Mouse (Mus musculus) heart, embryonic 12.5 days (tissue): ENCODE data around the gene Lhb. TPM values are rescaled to one million over a fixed set of nuclear protein-coding genes. Genes with fewer than 3 reads are reported as not detected.
"Not testable (repeated sequence)": the region's sequence is repeated elsewhere in the genome, so short reads cannot be mapped to it uniquely, and the experiment has no call there.

Experiments
- ATAC-seq: fragments of 200-750 bp; cut with Nextera tagmentation; 2 replicates; pipeline ENCODE4 v1.8.0; 2017; ENCODE audit warnings: moderate TSS enrichment, moderate library complexity; ENCODE audit not compliant: insufficient number of reproducible peaks, low FRiP score
- H3K27ac ChIP-seq: fragments of 300-500 bp; sonication (generic); 2 replicates; pipeline ENCODE4 v1.5.1; 2016; ENCODE audit warnings: mild to moderate bottlenecking, moderate library complexity; ENCODE audit not compliant: poor library complexity, severe bottlenecking
- H3K27me3 ChIP-seq: fragments of 300-500 bp; sonication (generic); replicated peaks from 2 replicates; pipeline ENCODE4 v1.6.1; 2016; ENCODE audit warnings: mild to moderate bottlenecking, moderate library complexity
- H3K36me3 ChIP-seq: fragments of 300-500 bp; sonication (generic); 2 replicates; pipeline ENCODE4 v1.6.1; 2016; ENCODE audit warnings: mild to moderate bottlenecking, moderate library complexity
- H3K4me1 ChIP-seq: fragments of 300-500 bp; sonication (generic); replicated peaks from 2 replicates; pipeline ENCODE4 v1.6.1; 2016; ENCODE audit warnings: mild to moderate bottlenecking
- H3K4me2 ChIP-seq: fragments of 300-500 bp; sonication (generic); 2 replicates; pipeline ENCODE4 v1.6.1; 2016; ENCODE audit warnings: mild to moderate bottlenecking, moderate library complexity
- H3K4me3 ChIP-seq: fragments of 300-500 bp; sonication (generic); 2 replicates; pipeline ENCODE4 v1.5.1; 2016; ENCODE audit warnings: mild to moderate bottlenecking
- H3K9ac ChIP-seq: fragments of 300-500 bp; sonication (generic); 2 replicates; pipeline ENCODE4 v1.6.1; 2016; ENCODE audit warnings: mild to moderate bottlenecking, moderate library complexity
- H3K9me3 ChIP-seq: fragments of 300-500 bp; sonication (generic); replicated peaks from 2 replicates; pipeline ENCODE4 v1.6.1; 2016; ENCODE audit warnings: mild to moderate bottlenecking, moderate library complexity
- WGBS: fragments of 180-500 bp; shearing (Covaris S2); methylation state at CpG from one replicate; pipeline ENCODE4 v1.1.7; 2016; 5-methylcytosine and 5-hydroxymethylcytosine counted together
- polyA plus RNA-seq: library from polyadenylated mRNA; unstranded; fragments of >200 nt; fragmentation: Nextera tagmentation; extraction: Ambion mirVana; gene quantifications from 2 replicates; pipeline ENCODE4 v1.2.1, GENCODE M21; 2016

Gene Lhb
- polyA plus RNA-seq = not detected in 2 replicates

GRCm38 (mm10) chr7:45420615-45420919 lies at the start of gene Lhb:
TSS of gene Lhb (plus strand) at chr7:45420820.
- H3K4me2 ChIP-seq = peak within 1 kb of the TSS; percentile 6; the same call in 1 of the 2 replicates
- no peak for ATAC-seq
- no peak within 1 kb of the TSS for H3K9ac ChIP-seq
- no peak within 1 kb of the TSS for H3K27ac ChIP-seq
- H3K27me3 ChIP-seq = peaks cover 61% of the 10 kb centered on the region
- no peaks in the 10 kb centered on the region for H3K9me3 ChIP-seq
- H3K4me3 ChIP-seq = no peak within 1 kb of the TSS
- H3K4me1 ChIP-seq = peaks cover 14% of the 10 kb centered on the region
- peaks cover 50% of the 10 kb centered on the region for H3K36me3 ChIP-seq
- WGBS = 49% methylated on average over 6 of the region's 6 CpGs

GRCm38 (mm10) chr7:45372371-45372770 lies 48.2 kb upstream of the Lhb start:
- no peak overlapping the region for H3K4me2 ChIP-seq

DNA sequence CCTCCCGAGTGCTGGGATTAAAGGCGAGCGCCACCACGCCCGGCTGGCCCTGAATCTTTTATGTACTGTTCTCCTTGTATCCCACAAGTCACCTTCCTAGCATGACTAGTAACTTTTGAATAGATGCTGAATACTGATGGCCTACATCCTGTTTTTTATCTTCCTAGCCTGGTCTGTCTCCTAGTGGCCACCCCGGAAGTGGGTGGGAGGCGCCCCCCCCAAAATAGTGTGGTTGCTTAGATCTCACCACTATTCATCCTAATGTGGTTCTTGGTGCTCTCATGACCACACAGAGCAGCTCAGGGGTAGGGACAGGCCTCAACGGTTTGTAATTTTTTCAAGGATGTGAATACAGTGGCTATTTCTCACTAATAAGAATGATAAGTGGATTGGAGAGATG lies 46.0 kb upstream of the Lhb start:
- Histone ChIP-seq H3K4me2 (no peak overlapping the region), H3K27me3 (peaks cover 4% of the 10 kb centered on the region), H3K4me3 (no peak overlapping the region), H3K9me3 (no peaks in the 10 kb centered on the region), H3K36me3 (peaks cover 68% of the 10 kb centered on the region), H3K9ac (no peak overlapping the region), H3K4me1 (peaks cover 16% of the 10 kb centered on the region), H3K27ac (no peak overlapping the region)
- ATAC-seq = no peak
- WGBS = 92% methylated on average over 8 of the region's 8 CpGs

More at GRCm38 (mm10) chr7:45372371-45372770, 48.2 kb upstream of the Lhb start:
- Histone ChIP-seq H3K27me3 (peaks cover 22% of the 10 kb centered on the region), H3K4me1 (peaks cover 23% of the 10 kb centered on the region), H3K9ac (no peak overlapping the region), H3K36me3 (peaks cover 45% of the 10 kb centered on the region), H3K27ac (no peak overlapping the region), H3K4me3 (no peak overlapping the region), H3K9me3 (no peaks in the 10 kb centered on the region)
- ATAC-seq = no peak
- 70% methylated on average over 5 of the region's 5 CpGs for WGBS

DNA sequence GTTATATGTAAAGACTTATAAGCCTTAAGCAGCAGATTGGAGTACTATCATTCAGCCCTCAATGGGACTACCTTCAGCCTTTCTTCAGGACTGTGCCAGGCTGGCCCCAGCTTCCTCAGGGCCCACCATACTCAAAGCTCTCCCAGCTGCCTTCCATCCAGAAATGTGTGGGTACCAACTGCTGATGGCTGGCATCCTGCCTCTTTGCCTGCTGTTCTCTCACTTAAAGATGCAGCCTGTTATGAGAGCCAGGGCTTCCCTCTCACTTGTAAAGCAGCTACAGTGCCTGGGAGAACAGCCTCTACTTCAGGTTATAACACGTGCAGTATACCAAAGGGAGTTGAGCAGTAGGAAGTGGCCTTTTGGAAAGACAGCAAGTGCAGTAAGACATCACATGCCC lies 44.6 kb upstream of the Lhb start:
- Histone ChIP-seq H3K4me1 (peaks cover 6% of the 10 kb centered on the region), H3K27ac (no peak overlapping the region), H3K36me3 (peaks cover 82% of the 10 kb centered on the region), H3K9ac (no peak overlapping the region), H3K4me3 (no peak overlapping the region), H3K4me2 (no peak overlapping the region), H3K27me3 (no peaks in the 10 kb centered on the region), H3K9me3 (no peaks in the 10 kb centered on the region)
- no peak for ATAC-seq
- WGBS = 82% methylated on average over 1 of the region's 1 CpGs

GRCm38 (mm10) chr7:45386077-45386476 lies 34.5 kb upstream of the Lhb start:
- no peaks in the 10 kb centered on the region for H3K27me3 ChIP-seq
- ATAC-seq = no peak
- H3K4me3 ChIP-seq = no peak overlapping the region
- H3K36me3 ChIP-seq = peaks cover 96% of the 10 kb centered on the region
- WGBS = 92% methylated on average over 3 of the region's 3 CpGs
- no peak overlapping the region for H3K9ac ChIP-seq
- no peaks in the 10 kb centered on the region for H3K4me1 ChIP-seq
- H3K27ac ChIP-seq = no peak overlapping the region
- no peak overlapping the region for H3K4me2 ChIP-seq
- H3K9me3 ChIP-seq = no peaks in the 10 kb centered on the region

DNA sequence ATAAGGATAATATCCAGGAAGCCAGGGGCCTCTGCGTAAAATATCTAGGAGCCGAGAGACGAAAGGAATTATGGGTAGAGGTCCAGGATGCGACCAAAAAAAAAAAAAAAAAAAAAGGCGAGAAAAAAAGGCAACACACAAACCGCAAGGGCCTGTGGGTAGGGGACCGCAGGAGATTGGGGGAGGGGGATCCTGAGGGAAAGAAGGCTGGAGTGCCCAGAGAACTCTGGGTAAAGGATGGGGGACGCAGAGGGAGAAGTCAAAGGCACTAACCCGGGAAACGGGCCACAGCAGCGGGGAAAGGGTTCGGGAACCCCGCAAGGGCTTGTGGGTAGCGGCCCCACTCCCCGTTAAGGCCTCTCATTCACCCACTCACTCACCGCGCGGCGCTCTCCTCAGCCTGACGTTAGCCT lies 25.5 kb upstream of the Lhb start:
- Histone ChIP-seq H3K4me1 (peaks cover 17% of the 10 kb centered on the region), H3K9me3 (no peaks in the 10 kb centered on the region), H3K27ac (peak overlapping the region; percentile 100), H3K4me2 (peak overlapping the region; percentile 94), H3K36me3 (peaks cover 25% of the 10 kb centered on the region), H3K27me3 (no peaks in the 10 kb centered on the region), H3K4me3 (peak overlapping the region; percentile 96), H3K9ac (peak overlapping the region; percentile 98)
- peak; percentile 79 for ATAC-seq
- WGBS = under 1% methylated on average over 19 of the region's 20 CpGs

DNA sequence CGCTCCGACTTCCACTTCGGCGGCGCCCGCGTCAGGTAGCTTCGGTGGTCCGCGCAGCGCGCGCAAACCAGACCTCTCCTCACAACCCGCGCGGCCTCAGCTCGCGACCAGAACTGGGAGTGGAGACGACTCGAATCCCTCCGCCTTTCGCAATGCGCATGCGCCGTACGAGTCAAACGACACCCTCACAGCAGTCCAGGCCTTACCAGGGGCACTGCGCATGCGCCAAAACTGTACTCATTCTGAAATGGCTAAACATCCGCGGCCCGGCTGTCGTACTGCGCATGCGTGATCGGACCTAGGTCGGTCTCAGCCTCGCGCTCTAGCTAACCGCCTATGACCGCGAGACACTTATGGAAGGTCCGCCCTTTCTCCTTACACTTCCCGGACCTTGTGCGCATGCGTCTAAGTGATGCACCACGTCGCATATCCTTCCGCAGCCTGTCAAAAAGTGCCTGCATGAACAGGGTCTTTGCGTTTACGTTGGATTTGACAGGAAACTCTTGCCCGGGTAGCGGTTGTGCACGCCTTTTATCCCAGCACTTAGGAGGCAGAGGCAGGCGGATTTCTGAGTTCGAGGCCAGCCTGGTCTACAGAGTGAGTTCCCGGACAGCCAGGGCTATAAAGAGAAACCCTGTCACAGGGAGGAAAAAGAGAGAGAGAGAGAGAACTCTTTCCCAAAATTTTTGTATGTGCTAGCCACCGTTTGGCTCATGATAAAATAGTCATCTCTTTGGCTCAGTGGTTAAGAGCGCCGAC lies 24.9 kb upstream of the Lhb start, which contains the start of gene Snrnp70:
TSS of gene Snrnp70 (minus strand) at position 165 of the 759 bp plus-strand sequence.
- peak; percentile 98 for ATAC-seq
- Histone ChIP-seq H3K36me3 (peaks cover 19% of the 10 kb centered on the region), H3K27me3 (no peaks in the 10 kb centered on the region), H3K9me3 (no peaks in the 10 kb centered on the region), H3K4me1 (peaks cover 17% of the 10 kb centered on the region), H3K27ac (peak within 1 kb of the TSS; percentile 100), H3K4me2 (peak within 1 kb of the TSS; percentile 94), H3K9ac (peak within 1 kb of the TSS; percentile 98), H3K4me3 (peak within 1 kb of the TSS; percentile 96)
- under 1% methylated on average over 60 of the region's 60 CpGs for WGBS

DNA sequence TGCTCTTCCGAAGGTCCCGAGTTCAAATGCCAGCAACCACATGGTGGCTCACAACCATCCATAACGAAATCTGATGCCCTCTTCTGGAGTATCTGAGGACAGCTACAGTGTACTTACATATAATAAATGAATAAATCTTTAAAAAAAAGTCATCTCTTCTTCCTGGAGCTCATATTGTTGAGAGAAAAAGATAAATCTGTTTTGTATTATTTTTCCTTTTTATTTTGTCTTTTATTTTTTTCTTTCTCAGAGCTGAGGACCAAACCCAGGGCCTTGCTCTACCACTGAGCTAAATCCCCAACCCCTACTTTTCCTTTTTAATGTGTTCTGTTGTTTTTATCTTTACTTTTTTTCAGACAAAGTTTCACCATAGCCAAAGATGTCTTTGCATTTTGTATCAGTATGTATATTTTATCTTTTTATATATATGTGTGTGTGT lies 24.3 kb upstream of the Lhb start:
- Histone ChIP-seq H3K27ac (peak overlapping the region; percentile 68; the same call in 1 of the 2 replicates), H3K4me3 (peak overlapping the region; percentile 96), H3K4me2 (peak overlapping the region; percentile 94), H3K36me3 (peaks cover 14% of the 10 kb centered on the region), H3K4me1 (peaks cover 17% of the 10 kb centered on the region)
- not testable (repeated sequence) for H3K27me3 ChIP-seq, H3K9me3 ChIP-seq, H3K9ac ChIP-seq
- peak; percentile 46; the same call in 1 of the 2 replicates for ATAC-seq
- WGBS = 3% methylated on average over 3 of the region's 3 CpGs

DNA sequence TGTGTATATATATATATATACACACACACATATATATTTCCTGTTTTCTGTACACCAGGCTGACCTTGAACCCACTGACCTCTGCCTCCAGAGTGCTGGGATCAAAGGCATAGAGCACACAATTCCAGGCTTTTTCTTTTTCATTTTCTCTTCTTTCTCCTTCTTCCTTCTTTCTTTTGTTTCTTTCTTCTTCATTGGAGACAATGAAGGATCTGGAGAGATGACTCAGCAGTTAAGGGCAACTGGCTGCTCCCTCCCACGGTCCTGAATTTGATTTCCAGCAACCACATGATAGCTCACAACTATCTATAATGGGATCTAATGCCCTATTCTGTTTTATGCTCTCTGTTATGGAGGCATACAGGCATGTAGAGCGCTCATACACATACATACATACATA lies 23.8 kb upstream of the Lhb start:
- Histone ChIP-seq H3K27ac (no peak overlapping the region), H3K36me3 (peaks cover 10% of the 10 kb centered on the region), H3K27me3 (no peaks in the 10 kb centered on the region), H3K9me3 (no peaks in the 10 kb centered on the region), H3K4me3 (no peak overlapping the region), H3K4me2 (no peak overlapping the region), H3K4me1 (peaks cover 17% of the 10 kb centered on the region), H3K9ac (no peak overlapping the region)
- WGBS = 67% methylated on average over 2 of the region's 2 CpGs
- ATAC-seq = no peak

- 74% methylated on average over 10 of the region's 10 CpGs for WGBS
- Histone ChIP-seq H3K36me3 (no peaks in the 10 kb centered on the region), H3K4me1 (peaks cover 10% of the 10 kb centered on the region; the same call in 1 of the 2 replicates), H3K4me2 (no peak overlapping the region), H3K9ac (no peak overlapping the region), H3K4me3 (no peak overlapping the region), H3K27ac (no peak overlapping the region), H3K27me3 (peaks cover 12% of the 10 kb centered on the region), H3K9me3 (no peaks in the 10 kb centered on the region)
- ATAC-seq = no peak
Measured at GRCm38 (mm10) chr7:45401521-45402085, 19.0 kb upstream of the Lhb start.

- H3K36me3 ChIP-seq = no peaks in the 10 kb centered on the region
- ATAC-seq = no peak
- no peak overlapping the region for H3K27ac ChIP-seq
- 44% methylated on average over 6 of the region's 6 CpGs for WGBS
- no peak overlapping the region for H3K4me2 ChIP-seq
- peaks cover 33% of the 10 kb centered on the region for H3K27me3 ChIP-seq
- H3K9me3 ChIP-seq = 0 out of 2 replicates have a peak, but pooled peaks cover 3% of the 10 kb centered on the region
- H3K9ac ChIP-seq = no peak overlapping the region
- peaks cover 12% of the 10 kb centered on the region; the same call in 1 of the 2 replicates for H3K4me1 ChIP-seq
- H3K4me3 ChIP-seq = no peak overlapping the region
Measured at GRCm38 (mm10) chr7:45403532-45404261, 16.9 kb upstream of the Lhb start.
